Mouse (Mus musculus): ENCODE results near the gene Dnmt3a.
A peak's percentile ranks its signal among the peaks of the same experiment; 100 is the strongest.

The Dnmt3a gene

DNA sequence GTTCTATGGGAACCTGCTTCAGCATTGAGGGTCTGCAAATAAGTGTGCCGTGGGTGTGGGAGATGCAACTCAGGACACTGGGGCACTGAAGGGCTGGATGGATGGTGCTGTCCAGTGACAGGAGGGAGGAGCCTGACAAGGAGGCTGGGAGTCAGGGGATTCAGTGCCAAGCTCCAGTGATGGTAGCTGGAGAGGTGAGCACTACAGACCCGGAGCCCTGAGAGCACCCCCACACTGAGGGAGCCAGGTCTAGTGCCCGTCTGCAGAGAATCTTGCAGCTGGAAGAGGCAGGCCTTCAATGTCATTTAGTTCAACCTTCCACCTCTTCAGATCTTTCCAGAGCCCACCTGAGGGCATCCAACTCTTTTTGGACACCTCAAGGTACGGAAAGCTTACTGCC lies at the start of gene Dnmt3a:
Dnmt3a (plus strand) TSS at position 156 of the 400 bp plus-strand sequence.
- no peak for DNase-seq (ENCODE audit: extremely low read depth, low read depth)

DNA sequence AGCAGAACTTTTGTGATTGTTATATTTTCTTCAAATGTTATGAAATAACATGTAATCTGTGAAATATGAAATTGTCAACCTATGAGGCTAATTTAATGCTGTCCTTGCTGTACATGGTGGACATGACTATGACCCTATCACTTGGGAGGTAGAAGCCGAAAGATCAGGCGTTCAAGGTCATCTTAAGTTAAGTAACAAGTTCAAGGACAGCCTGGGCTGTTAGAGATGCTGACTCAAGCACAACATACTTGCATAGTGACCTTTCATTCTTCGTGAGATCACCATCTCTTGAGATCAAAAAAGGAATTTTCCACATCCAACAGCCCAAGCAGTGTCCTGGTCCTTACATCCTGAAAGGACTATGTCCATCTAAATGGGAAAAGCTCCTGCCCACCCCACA lies 49.6 kb upstream of the Dnmt3a start:
- DNase-seq (ENCODE audit: extremely low read depth, low read depth): no peak

DNA sequence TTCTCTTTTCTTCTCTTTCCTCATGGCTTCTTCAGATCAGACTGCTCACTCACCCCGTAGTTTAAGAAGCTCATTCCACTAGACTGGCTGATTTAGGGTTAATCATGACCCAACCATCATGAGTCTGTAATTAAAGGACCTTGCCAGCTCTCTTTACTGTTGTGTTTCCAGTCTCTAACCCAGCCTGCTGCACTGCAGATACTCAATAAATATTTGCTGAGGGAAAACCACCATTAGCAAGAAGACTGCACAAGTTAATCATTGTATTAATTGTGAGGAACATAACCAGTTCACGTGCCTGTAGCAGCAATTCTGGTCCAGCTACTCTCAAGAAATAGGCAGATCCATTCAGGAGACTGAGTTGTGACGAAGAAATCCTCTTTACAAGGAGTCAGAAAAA lies 47.7 kb upstream of the Dnmt3a start:
- no peak for DNase-seq (ENCODE audit: extremely low read depth, low read depth)

DNA sequence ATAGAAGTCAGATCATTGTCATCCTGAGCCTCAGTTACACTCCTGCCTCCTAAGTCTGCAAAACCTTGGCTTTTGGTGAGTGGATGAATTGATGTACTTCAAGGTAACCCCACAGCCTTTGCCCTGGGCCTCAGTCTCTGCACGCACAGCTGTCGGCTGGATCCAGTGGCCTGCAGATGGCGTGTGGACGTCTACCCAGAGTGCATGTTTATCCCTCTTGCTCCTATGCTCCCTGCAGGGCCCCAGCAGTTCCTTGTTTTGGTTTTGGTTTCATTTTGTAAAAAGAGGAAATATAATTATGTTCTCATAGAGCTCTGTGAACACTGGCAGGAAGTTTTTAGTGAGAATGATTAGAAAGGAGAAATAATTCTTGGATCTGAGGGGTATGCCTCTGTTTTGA lies 46.4 kb upstream of the Dnmt3a start:
- peak; percentile 71 for DNase-seq (ENCODE audit: extremely low read depth, low read depth)

DNA sequence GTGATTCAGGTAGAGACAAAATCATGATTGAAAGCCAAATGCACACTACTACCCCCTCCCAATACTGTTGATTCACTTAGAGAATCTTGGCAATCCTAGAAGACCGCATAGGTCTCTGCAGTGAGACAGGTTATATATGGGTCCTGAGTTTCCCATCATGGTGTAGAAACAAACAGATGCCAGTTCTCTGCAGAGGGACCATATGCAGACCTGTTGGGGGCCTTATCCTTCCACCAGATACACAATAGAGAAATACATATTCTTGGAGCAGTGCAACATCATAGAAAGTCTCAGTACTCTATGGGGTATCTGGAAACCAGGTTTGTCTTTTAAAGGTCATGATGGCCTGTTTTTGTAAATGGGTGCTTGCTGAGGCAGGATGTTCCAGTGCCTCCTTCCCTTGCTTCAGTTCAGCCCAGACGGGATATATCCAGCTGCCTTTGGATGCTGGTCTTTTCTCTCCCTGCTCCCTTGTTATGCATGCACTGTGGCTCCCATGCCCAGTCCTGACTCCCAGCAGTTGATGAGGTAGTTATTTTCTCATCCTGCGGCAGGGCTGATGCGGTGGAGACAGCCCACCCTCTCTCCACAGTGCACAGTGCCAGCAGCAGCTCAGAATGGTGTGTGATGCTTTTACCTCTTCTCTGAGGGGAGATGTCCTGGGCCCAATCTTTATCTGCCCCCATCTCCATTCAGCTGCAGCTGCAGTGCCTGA lies 44.8 kb upstream of the Dnmt3a start:
- no peak for DNase-seq (ENCODE audit: extremely low read depth, low read depth)

DNA sequence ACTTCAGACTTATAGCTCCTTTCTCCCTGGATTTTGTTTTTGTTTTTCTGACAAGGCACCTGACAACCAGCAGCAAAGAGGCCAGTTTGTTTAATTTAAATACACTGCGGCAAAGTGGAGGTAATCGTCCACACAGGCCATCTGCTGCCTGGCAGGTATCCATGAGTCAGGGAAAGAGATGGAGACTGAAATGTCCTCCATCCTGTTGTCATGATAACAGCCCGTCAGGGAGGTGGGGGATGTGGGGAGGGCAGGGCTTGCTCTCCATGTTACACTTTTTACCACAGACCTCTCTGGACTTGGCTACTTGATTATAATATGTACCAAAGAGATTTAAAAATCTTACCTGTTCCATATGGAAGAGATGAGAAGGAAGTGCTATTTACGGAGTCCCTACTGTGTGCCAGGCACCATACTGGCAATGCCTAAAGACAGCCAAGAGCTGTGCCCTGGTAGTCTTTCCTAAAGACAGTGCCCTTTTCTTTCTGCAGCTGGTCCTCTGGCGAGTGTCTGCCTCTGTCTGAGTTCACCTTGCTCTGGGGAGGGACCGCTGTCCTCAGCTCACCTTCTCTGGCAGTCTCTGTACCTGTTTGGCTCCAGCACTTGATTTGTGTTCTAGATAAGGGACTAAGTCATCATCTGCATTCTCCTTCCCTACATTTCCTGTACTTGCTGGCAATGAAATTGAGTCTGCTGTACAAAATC lies 44.1 kb upstream of the Dnmt3a start:
- DNase-seq (ENCODE audit: extremely low read depth, low read depth): no peak

DNA sequence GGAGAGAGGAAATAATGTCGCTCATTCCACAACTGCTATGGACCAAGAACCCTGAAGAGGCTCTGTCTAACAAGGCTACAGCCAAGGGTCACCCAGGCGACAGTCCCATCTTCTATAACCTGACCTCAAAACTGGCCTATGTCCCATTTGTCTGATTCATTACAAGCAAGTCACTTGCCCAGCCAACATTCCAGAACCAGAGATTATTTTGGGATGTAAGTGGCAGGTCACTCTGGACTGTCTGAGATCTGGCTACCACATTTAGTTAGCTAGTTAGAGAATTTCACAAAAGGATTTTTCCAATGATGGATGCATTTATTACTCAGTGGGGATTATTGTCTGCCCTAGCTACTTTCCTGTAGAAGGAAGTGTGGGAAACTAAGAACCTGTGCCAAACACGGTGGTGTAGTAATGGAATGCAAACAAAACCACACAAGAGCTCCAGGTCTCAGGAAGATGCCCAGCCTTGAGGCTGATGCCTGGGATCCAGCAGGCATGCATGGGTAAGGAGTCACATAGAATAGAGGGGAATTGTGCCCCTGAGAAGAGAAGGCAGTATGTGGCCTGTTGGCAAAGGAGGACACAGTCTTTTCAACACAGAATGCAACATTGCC lies 41.5 kb upstream of the Dnmt3a start:
- no peak for DNase-seq (ENCODE audit: extremely low read depth, low read depth)

DNA sequence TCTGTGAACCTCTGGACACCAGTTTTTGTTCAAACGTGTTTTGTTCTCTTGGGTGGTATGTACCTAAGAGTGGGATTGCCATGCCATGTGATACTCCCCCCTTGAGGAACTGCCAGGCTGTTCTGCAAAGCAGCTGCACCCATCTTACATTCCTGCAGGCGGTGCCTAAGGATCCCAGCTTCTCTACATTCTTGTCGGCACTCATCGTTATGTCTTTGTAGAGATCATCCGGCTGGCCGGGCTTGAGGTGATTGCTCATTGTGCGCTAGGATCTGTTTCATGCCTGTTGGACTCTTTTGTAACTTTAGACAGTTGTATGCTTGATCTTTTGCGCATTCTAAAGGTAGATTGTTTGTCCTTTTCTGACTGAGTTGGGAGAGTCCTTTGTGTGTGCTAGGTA lies 38.4 kb upstream of the Dnmt3a start:
- DNase-seq (ENCODE audit: extremely low read depth, low read depth): no peak

DNA sequence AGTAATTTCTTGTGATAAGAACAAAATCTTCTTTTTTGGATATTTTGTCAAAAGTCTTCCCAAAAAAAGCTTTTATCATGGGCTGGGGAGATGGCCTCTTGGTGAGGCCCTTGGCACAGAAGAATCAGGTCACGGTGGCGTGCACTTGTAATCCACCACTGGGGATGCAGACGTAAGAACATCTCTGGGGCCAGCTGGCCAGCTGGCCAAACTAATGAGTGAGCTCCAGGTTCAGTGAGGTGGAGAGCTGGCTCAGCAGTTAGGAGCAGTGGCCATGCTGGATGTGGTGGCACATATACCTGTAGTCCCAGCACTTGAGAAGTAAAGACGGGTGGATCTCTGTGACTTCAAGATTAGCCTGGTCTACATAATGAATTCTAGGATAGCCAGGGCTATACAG lies 37.4 kb upstream of the Dnmt3a start:
- no peak for DNase-seq (ENCODE audit: extremely low read depth, low read depth)

DNA sequence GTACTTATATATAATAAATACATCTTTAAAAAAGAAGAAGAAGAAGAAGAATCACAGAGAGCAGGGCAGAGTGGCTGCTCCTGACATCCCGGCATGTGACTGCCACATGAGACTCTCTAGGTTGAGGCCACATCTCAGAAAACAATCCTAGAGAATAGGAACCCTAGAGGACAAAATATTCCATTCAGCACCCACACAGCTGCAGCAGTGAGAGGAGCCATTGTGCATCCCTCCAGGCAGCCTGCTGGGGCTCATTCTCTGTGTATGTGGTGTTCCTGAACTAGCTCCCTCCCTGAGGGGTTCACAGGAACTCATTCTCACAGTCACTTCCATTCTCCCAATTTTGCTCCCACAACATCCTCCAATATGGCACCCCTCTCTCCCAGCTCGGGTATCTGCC lies 35.3 kb upstream of the Dnmt3a start:
- no peak for DNase-seq (ENCODE audit: extremely low read depth, low read depth)

DNA sequence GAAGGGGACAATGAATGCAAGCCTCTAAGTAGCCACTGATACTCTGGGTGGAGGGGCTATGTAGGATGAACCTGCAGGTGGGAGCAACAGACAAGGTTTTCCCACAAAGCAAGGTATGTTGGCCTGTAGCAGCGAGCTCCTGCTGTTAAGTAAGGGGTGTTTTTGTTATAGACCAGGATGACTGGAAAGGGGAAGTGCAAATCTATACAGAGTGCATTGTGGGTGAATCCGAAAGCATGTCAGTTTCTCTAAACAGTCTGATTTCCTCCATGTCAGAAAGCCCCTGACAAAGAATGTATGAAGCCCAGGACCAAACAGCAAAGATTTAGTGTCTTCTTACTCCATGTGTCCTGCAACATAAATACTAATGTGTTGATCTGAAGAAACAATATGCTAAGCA lies 34.7 kb upstream of the Dnmt3a start:
- no peak for DNase-seq (ENCODE audit: extremely low read depth, low read depth)

DNA sequence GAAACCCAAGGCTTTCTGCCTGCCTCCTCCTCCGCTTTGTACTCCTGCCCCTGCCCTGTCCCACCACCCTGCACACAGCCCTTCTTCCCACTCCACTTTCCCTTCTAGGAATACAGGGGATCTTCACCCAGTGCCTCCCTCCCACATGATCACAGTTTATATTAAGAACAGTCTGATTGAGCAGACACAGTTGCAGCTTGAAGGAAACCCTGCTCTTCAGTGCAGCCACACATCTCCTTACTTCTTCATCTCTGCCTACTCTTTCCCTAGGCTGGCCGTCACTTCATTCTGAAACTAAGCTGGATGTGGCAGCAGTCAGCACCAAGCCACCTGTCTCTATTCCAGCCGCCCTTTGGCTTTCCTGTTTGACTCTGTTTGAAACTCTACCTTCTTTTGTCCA lies 32.2 kb upstream of the Dnmt3a start:
- no peak for DNase-seq (ENCODE audit: extremely low read depth, low read depth)

DNA sequence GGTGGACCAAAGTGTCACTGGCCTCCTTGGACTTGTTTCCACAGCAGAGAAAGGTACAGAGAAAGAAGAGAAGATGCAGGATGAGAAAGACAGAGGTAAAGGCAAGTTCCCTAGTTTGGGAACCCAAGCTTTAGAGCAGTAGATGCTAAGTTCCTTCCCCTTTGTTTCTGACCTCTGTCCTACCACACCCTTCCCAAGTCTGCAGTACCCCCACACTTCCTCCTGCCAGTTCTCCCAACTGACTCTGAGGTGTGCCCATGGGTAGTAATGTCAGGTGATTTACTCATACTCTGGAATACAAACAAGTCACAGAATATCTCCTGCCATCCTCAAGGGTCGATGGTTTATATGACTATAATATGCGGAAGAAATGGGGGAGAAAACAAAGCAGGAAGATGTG lies 29.8 kb upstream of the Dnmt3a start:
- DNase-seq (ENCODE audit: extremely low read depth, low read depth): no peak

DNA sequence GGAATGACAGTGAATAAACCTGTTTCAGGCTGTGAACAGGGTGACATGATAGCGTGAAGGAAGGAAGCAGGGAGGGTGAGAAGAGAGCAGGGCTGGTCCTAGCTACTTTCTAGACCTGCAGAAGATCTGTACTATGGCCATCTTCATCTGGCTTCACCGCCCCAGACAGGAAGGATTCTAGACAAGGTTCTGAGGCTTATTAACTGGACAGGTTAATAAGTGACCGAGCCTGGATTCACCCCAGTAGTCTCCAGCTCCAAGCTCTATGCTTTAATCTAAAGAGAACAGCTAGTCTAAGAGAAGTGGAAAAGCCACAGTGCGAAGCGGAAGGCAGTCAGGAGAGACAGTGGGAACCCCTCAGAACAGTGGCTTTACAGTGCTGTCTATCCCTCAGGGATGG lies 28.1 kb upstream of the Dnmt3a start:
- DNase-seq (ENCODE audit: extremely low read depth, low read depth): no peak

DNA sequence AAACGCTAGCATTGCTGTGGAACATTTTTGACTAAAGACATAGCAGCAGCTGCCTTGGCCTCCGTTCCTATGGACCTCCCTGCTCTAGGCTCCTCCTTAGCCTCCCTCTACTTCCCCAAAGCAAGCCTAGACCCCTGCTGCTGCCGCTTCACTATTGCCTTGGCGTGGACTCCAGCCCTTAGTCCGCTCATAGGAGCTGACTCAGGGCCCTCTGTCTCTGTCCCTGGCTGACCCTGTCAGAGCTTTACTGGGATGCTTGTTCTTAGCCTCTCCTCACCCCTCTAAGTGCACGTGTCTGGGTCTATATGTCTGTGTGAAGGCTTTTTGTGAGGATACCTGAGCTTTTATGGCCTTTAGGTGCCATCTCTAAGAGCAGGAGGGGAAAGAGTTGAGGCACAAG lies 27.5 kb upstream of the Dnmt3a start:
- no peak for DNase-seq (ENCODE audit: extremely low read depth, low read depth)

DNA sequence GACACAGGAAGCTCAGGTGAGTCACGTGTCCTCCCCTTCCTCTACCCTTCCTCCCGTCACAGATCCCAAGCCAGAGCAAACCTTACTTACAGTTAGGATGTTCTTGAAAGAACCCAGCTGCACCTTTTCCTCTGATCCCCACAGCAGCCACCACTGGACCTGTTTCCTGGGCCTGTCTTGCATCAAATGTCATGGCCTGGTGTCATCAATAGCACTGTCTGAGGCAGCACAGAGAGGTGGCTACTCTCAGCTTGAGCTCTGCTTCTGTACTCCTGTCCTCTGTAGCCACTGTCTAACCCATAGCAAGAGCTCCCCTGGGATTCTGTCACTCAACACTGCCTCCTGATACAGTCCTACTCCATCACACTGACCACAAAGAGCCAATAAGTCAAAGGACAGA lies 26.2 kb upstream of the Dnmt3a start:
- DNase-seq (ENCODE audit: extremely low read depth, low read depth): no peak

DNA sequence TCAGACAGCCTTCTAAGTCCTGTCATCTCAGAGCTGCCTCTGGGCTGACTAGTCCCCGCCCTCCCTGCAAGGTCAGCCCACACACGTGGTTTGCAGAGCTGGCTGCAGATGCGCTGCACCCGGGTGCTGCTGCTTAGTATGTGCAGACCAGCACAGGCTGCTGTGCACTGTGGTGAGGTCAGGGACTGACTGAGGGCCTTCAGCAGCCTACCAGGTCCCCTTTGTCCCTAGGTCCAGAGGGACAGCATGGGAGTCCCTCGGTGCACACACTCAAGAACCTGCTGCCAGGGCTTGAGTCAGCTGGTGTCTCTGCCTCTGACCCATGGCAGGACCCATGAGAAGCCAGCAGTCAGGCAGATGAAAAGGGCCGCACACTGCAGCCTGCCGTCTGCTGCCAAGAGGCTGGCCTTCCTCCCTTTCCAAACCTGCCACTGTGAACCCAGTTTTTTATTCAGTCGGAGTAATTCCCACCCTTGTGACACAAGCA lies 25.4 kb upstream of the Dnmt3a start:
- no peak for DNase-seq (ENCODE audit: extremely low read depth, low read depth)

DNA sequence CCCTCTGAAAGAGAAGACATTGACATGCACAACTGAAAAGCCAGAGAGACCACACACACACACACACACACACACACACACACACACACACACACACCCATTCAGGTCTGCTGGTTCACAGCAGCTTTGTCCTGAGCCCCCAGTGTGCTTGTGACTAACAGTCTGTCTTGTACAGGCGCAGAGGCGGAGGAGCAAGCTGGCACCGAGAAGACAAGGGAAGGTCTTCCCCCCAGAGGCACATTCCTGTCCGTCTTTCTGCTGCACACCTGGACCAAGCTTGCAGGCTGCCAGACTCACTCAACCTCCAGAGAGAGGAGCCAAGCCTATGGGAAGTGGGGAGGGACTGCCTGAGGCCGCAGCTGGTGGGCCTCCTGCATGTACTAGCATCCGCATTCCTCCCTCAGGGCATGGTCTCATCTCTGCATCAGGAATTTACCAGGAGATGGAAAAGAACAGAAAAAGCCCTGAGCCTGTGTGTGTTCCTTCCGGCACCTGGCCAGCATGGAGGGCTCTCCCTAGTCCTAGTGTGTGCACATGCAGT lies 24.8 kb upstream of the Dnmt3a start:
- DNase-seq (ENCODE audit: extremely low read depth, low read depth): no peak

DNA sequence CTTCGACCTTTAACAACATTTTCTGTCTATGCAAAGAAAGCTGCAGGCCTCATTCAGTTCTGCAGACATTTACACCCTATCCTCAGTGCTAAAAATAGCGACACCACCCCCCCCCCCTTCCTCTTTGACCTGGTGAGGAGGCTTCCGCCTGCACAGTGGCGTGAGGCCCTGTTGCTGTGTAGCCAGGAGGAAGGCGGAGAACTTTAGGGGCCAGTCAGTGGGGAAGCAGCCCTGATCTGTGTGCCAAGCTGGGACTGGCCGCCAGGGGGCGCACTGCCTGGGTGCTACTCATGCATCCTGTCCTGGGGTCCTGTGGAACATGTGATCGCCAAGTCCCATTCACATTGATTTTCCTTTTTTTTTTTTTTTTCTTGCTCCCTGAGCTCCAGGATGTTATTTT lies 24.3 kb upstream of the Dnmt3a start:
- peak; percentile 68 for DNase-seq (ENCODE audit: extremely low read depth, low read depth)

DNA sequence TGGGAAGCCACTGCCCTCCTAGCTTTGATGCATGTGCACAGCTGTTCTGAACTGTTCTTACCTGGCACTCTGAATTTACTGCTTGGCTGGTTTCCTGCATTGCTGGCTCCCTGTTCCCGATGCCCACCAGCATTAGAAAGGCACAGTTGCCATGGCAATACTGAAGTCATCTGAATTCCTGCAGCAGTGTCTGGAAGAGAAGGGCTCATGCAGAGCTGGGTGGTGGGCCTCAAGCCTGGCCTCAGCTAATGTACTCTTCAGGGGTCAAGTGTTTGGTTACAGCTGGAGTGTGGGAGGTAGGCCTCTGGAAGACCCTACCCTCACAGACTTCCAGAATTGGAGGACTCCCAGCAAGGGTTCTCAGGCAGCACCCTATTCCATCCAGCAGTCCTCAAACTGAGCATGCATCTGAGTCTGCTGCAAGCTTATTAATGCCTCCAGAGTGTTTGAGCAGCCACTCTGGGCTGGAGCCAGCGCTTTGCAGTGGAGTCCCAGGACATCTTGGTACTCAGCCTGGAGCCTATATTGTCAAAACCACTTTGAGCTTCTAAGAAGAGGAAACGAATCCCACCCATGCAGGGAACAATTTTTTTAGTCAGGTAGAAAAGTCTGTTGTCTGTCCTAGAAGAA lies 22.5 kb upstream of the Dnmt3a start:
- DNase-seq (ENCODE audit: extremely low read depth, low read depth): no peak

DNA sequence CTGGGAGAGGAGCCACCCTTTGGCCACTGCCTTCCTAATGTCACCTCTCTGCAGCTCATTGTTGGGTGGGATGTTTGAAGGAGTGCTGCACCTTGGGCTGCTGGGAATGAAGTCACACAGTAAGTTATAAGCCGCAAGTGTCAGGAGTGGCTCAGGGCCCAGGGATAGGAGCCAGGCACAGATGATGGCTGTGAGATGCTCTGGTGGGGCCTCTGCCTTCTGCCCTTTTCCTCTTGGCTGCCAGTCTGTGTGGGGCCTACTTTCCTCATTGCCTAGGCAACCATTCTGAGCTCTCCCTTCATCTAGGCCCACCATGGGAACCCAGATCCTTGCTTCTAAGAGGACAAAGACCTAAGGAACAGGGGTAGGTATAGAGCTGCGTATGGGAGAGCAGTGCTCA lies 21.5 kb upstream of the Dnmt3a start:
- no peak for DNase-seq (ENCODE audit: extremely low read depth, low read depth)

DNA sequence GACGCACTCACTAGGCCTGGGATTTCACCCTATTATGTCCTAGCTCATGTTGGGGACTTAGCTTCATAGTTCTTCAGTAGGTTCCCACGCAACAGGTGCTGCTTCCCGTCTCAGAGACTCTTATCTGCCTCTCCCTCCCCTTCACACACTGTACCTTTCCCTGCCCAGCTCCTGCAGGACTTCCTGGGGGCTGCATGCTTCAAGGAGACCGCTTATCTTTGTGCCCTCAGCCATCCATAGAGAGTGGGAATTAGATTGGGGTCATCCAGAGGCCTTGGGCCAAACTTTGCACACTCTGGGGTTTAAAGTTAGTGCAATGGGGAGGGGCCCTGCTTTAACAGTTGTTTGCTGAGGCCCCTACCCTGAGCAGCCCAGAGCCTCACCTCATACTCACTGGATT lies 21.1 kb upstream of the Dnmt3a start:
- no peak for DNase-seq (ENCODE audit: extremely low read depth, low read depth)
